Mouse (Mus musculus): ENCODE data around the gene Prc1. TPM values are rescaled to one million over a fixed set of nuclear protein-coding genes. Genes with fewer than 3 reads are reported as not detected.

Gene Prc1
- total RNA-seq, 2 experiments from 2014 or later, result 0.45 to 0.48 TPM

Other genes starting within 250 kb of the Prc1 start
- gene Idh2, start 179.1 kb upstream of the Prc1 start, total RNA-seq (2021), result 10 to 100 TPM; 65.3 to 66.5 TPM
- 10 to 100 TPM; 22.0 to 23.6 TPM for gene Sema4b, start 107.6 kb upstream of the Prc1 start, total RNA-seq (2021)
- 10 to 100 TPM; 22.3 to 25.3 TPM for gene Cib1, start 61.6 kb upstream of the Prc1 start, total RNA-seq (2021)
- 1 to 10 TPM; 6.0 to 6.1 TPM for gene Gdpgp1, start 61.6 kb upstream of the Prc1 start, total RNA-seq (2021)
- 1 to 10 TPM; 1.9 to 2.8 TPM for gene Ttll13, start 48.1 kb upstream of the Prc1 start, total RNA-seq (2021)
- gene Ngrn, start 33.2 kb upstream of the Prc1 start, total RNA-seq (2021), result 10 to 100 TPM; 44.3 to 44.6 TPM
- gene Vps33b, start 24.8 kb upstream of the Prc1 start, total RNA-seq (2021), result 10 to 100 TPM; 18.3 to 19.7 TPM
- gene Rccd1, start 30.0 kb downstream of the Prc1 start, total RNA-seq (2021), result 10 to 100 TPM; 10.1 to 11.2 TPM
- gene Unc45a, start 46.6 kb downstream of the Prc1 start, total RNA-seq (2021), result 10 to 100 TPM; 39.3 to 41.6 TPM
- gene Hddc3, start 48.7 kb downstream of the Prc1 start, total RNA-seq (2021), result 10 to 100 TPM; 50.8 to 51.0 TPM
- gene Man2a2, start 76.9 kb downstream of the Prc1 start, total RNA-seq (2021), result 100 to 1,000 TPM; 164 TPM
- gene Fes, start 93.5 kb downstream of the Prc1 start, total RNA-seq (2021), result 1 to 10 TPM; 5.2 to 6.0 TPM
- 10 to 100 TPM; 37.7 to 43.7 TPM for gene Furin, start 111.0 kb downstream of the Prc1 start, total RNA-seq (2021)
- gene Blm, start 240.7 kb downstream of the Prc1 start, total RNA-seq (2021), result 1 to 10 TPM; 3.0 to 3.2 TPM